Mouse (Mus musculus) embryonic facial prominence, embryonic 13.5 days (tissue): ENCODE data around the gene Robo1. TPM values are rescaled to one million over a fixed set of nuclear protein-coding genes. Genes with fewer than 3 reads are reported as not detected.

ENCODE experiments used
- ATAC-seq: fragments of 200-750 bp; cut with Nextera tagmentation; 2 replicates; pipeline ENCODE4 v1.8.0; 2017; ENCODE audit warnings: low read depth; ENCODE audit not compliant: insufficient number of reproducible peaks, insufficient read depth, low FRiP score, low TSS enrichment
- H3K27ac ChIP-seq: fragments of 300-500 bp; sonication (generic); 2 replicates; pipeline ENCODE4 v1.5.1; 2015; ENCODE audit warnings: moderate library complexity, mild to moderate bottlenecking, inconsistent platforms
- H3K27me3 ChIP-seq: fragments of 300-500 bp; sonication (generic); 2 replicates; pipeline ENCODE4 v1.6.1; 2015; ENCODE audit warnings: mild to moderate bottlenecking, inconsistent platforms
- H3K36me3 ChIP-seq: fragments of 300-500 bp; sonication (generic); 2 replicates; pipeline ENCODE4 v1.6.1; 2015; ENCODE audit warnings: mild to moderate bottlenecking, inconsistent platforms
- H3K4me1 ChIP-seq: fragments of 300-500 bp; sonication (generic); 2 replicates; pipeline ENCODE4 v1.6.1; 2015; ENCODE audit warnings: inconsistent platforms
- H3K4me2 ChIP-seq: fragments of 300-500 bp; sonication (generic); 2 replicates; pipeline ENCODE4 v1.6.1; 2015; ENCODE audit warnings: moderate library complexity, mild to moderate bottlenecking, inconsistent platforms
- H3K4me3 ChIP-seq: fragments of 300-500 bp; sonication (generic); 2 replicates; pipeline ENCODE4 v1.5.1; 2015; ENCODE audit warnings: mild to moderate bottlenecking, inconsistent platforms
- H3K9ac ChIP-seq: fragments of 300-500 bp; sonication (generic); 2 replicates; pipeline ENCODE4 v1.6.1; 2015; ENCODE audit warnings: mild to moderate bottlenecking, inconsistent platforms
- H3K9me3 ChIP-seq: fragments of 300-500 bp; sonication (generic); 2 replicates; pipeline ENCODE4 v1.6.1; 2016; ENCODE audit warnings: inconsistent platforms
- WGBS: fragments of 180-500 bp; shearing (Covaris S2); methylation state at CpG from one replicate; pipeline ENCODE4 v1.1.7; 2015; ENCODE audit warnings: mixed read lengths; 5-methylcytosine and 5-hydroxymethylcytosine counted together
- polyA plus RNA-seq: library from polyadenylated mRNA; unstranded; fragments of >200 nt; fragmentation: Nextera tagmentation; extraction: Ambion mirVana; gene quantifications from 2 replicates; pipeline ENCODE4 v1.2.1, GENCODE M21; 2015

The Robo1 gene
- polyA plus RNA-seq, 1 experiment from 2014 or later = 63.8 TPM

DNA sequence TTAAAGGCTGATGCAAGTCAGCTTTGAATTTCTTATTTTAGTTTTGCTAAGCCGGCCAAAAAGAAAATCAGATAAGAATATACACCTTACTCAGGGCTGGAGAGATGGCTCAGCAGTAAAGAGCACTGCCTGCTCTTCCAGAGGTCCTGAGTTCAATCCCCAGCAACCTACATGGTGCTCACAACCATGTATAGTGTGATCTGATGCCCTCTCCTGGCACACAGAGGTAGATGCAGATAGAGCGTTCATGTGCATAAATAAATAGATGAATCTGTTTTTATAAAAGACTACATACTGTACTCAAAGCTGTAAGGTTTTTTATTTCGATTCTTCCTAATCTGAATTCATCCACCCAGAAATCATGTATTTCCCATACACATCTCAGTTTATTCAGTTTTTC, 655.7 kb downstream of the Robo1 start:
- H3K4me2 ChIP-seq = no peak overlapping the region
- peaks cover 10% of the 10 kb centered on the region; the same call in 1 of the 2 replicates for H3K4me1 ChIP-seq
- ATAC-seq = no peak
- H3K9me3 ChIP-seq = peaks cover 3% of the 10 kb centered on the region; the same call in 1 of the 2 replicates
- H3K4me3 ChIP-seq = no peak overlapping the region
- peaks cover 25% of the 10 kb centered on the region for H3K36me3 ChIP-seq
- no peaks in the 10 kb centered on the region for H3K27me3 ChIP-seq
- no peak overlapping the region for H3K27ac ChIP-seq
- H3K9ac ChIP-seq = no peak overlapping the region
- 94% methylated on average over 3 of the region's 3 CpGs for WGBS

- Histone ChIP-seq H3K9me3 (peaks cover 3% of the 10 kb centered on the region; the same call in 1 of the 2 replicates), H3K27me3 (no peaks in the 10 kb centered on the region), H3K4me3 (no peak overlapping the region), H3K27ac (peak overlapping the region; percentile 22; the same call in 1 of the 2 replicates), H3K4me2 (no peak overlapping the region), H3K4me1 (peaks cover 26% of the 10 kb centered on the region), H3K9ac (no peak overlapping the region), H3K36me3 (peaks cover 29% of the 10 kb centered on the region)
- 82% methylated on average over 7 of the region's 7 CpGs for WGBS
- no peak for ATAC-seq
Observed at GRCm38 (mm10) chr16:72967509-72967908, 659.4 kb downstream of the Robo1 start.

DNA sequence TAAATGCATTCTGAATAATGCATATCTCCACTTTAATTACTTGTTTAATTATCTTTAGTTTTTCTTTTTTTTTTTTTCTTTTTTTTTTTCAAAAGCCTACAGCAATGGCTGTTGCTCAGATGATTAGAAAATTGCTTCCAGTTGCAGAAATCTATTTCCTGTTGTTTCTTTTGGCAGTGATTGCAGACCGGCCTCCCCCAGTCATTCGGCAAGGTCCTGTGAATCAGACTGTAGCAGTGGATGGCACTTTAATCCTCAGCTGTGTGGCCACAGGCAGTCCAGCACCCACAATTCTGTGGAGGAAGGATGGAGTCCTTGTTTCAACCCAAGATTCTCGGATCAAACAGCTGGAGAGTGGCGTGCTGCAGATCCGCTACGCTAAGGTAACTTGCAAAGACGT, 661.9 kb downstream of the Robo1 start:
- Histone ChIP-seq H3K4me2 (peak overlapping the region; percentile 22; the same call in 1 of the 2 replicates), H3K9ac (no peak overlapping the region), H3K27me3 (no peaks in the 10 kb centered on the region), H3K9me3 (no peaks in the 10 kb centered on the region), H3K36me3 (peaks cover 21% of the 10 kb centered on the region), H3K4me1 (peaks cover 26% of the 10 kb centered on the region), H3K4me3 (no peak overlapping the region), H3K27ac (peak overlapping the region; percentile 62; the same call in 1 of the 2 replicates)
- 53% methylated on average over 7 of the region's 7 CpGs for WGBS
- no peak for ATAC-seq

- Histone ChIP-seq H3K9ac (no peak overlapping the region), H3K9me3 (no peaks in the 10 kb centered on the region), H3K4me3 (no peak overlapping the region), H3K4me2 (no peak overlapping the region), H3K27ac (no peak overlapping the region), H3K36me3 (peaks cover 29% of the 10 kb centered on the region), H3K27me3 (no peaks in the 10 kb centered on the region), H3K4me1 (peaks cover 26% of the 10 kb centered on the region)
- ATAC-seq = no peak
- 78% methylated on average over 6 of the region's 6 CpGs for WGBS
Observed at GRCm38 (mm10) chr16:72973685-72974084, 665.6 kb downstream of the Robo1 start.

- 93% methylated on average over 4 of the region's 4 CpGs for WGBS
- Histone ChIP-seq H3K4me2 (no peak overlapping the region), H3K4me3 (no peak overlapping the region), H3K4me1 (peaks cover 21% of the 10 kb centered on the region), H3K36me3 (peaks cover 26% of the 10 kb centered on the region), H3K9me3 (no peaks in the 10 kb centered on the region), H3K27ac (no peak overlapping the region), H3K27me3 (no peaks in the 10 kb centered on the region), H3K9ac (no peak overlapping the region)
- ATAC-seq = no peak
Observed at GRCm38 (mm10) chr16:72974681-72975080, 666.6 kb downstream of the Robo1 start.

GRCm38 (mm10) chr16:72976849-72977576, 668.9 kb downstream of the Robo1 start:
- H3K9ac ChIP-seq = no peak overlapping the region
- H3K27me3 ChIP-seq = no peaks in the 10 kb centered on the region
- 47% methylated on average over 19 of the region's 19 CpGs for WGBS
- no peaks in the 10 kb centered on the region for H3K9me3 ChIP-seq
- H3K36me3 ChIP-seq = peaks cover 17% of the 10 kb centered on the region
- H3K4me1 ChIP-seq = peaks cover 10% of the 10 kb centered on the region
- no peak overlapping the region for H3K27ac ChIP-seq
- H3K4me2 ChIP-seq = no peak overlapping the region
- no peak overlapping the region for H3K4me3 ChIP-seq
- no peak for ATAC-seq

DNA sequence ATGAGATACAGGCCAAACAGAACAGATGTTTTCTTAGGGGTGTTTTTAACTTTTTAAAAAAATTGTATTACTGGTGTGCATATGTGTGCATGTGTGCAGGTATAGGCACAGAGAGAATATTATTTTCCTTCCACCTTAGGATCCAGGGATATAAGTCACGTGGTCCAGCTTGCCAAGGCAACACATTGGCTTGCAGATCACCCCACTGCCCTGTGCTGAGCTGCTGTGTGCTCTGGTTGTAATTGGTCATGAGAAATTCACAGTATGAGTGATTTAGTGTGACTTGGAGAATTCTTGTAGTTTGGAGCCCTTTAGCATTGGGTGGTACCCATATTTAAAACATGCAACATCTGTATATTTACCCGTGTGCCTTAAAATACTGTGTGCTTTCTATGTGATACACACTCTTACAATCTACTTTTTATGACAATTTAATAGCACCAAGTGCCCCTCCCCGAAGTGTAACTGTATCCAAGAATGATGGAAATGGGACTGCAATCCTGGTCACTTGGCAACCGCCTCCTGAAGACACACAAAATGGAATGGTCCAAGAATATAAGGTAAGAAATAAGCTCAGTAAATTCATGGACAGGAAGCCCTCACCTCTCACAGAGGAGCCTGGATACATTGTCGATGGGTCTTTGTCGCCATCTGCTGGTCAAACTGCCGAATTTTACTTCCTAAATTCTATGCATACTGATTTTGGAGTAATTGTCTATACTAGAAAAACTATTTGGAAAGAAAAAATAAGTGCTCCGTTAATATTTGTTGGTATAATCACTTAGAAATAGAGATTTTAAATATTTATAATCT, 671.5 kb downstream of the Robo1 start:
- Histone ChIP-seq H3K4me3 (no peak overlapping the region), H3K9me3 (no peaks in the 10 kb centered on the region), H3K27me3 (no peaks in the 10 kb centered on the region), H3K9ac (no peak overlapping the region), H3K4me2 (no peak overlapping the region), H3K4me1 (peaks cover 10% of the 10 kb centered on the region), H3K27ac (no peak overlapping the region), H3K36me3 (peaks cover 19% of the 10 kb centered on the region)
- peak; percentile 61; the same call in 1 of the 2 replicates for ATAC-seq
- WGBS = 25% methylated on average over 8 of the region's 8 CpGs

DNA sequence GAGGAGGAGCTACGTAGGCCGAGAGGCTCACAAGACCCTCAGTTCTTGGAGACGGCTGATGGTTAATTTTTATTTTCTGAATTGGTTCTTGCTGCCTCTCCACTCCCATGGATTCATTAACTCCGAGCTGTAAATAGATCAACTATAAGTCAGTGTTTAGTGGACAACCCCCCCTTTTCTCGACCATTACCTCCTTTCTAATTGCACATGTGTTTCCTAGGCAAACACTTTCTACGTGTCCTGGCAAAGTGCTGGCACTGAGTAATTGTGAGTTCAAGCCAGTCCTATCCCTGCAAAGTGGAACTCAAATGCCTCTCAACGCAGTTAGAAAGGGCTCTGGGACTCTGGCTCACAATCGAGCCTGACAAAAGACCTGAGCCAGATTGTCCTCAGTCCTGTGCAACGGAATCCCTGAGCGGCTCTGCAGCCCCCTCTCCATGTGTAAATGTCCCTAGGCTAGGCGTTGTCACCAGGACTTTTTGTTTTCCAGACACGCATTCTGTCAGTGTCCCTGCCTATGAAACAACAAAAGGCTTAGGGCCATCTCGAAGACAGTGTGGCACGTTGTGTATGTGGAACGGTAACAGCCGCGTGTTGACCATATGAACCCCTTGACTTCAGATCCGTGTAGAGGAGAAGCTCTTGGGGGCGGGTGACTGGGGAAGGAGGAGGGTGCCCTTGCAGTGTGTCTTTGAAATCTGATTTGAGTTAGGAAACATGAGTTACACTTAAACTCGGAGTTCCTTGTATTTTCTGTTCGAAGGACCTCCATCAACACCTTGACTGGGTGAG, 682.5 kb downstream of the Robo1 start:
- Histone ChIP-seq H3K36me3 (peaks cover 39% of the 10 kb centered on the region), H3K4me3 (no peak overlapping the region), H3K9me3 (no peaks in the 10 kb centered on the region), H3K9ac (no peak overlapping the region), H3K4me2 (no peak overlapping the region), H3K4me1 (no peaks in the 10 kb centered on the region), H3K27me3 (no peaks in the 10 kb centered on the region), H3K27ac (no peak overlapping the region)
- WGBS = 84% methylated on average over 21 of the region's 21 CpGs
- ATAC-seq = no peak

DNA sequence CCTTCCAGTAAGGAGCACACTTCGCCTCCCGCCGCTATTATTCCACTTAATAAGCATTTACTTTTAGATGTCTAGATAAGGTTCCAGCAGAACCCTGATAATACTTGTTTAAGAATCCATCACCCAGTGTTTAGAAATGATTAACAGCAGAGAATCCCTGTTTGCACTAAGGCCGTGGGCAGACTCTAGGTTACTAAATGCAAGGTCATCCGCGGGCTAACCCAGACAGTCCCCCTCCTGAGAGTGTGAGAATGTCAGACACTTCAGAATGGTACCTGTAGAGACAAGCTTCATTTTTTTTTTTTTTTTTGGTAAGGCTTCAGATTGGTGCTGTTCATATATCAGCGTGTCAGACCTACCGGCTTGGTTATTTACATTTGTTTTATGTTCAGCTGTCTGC, 685.1 kb downstream of the Robo1 start:
- WGBS = 69% methylated on average over 8 of the region's 8 CpGs
- H3K9ac ChIP-seq = no peak overlapping the region
- no peak overlapping the region for H3K4me3 ChIP-seq
- H3K9me3 ChIP-seq = no peaks in the 10 kb centered on the region
- no peak overlapping the region for H3K27ac ChIP-seq
- H3K36me3 ChIP-seq = peaks cover 29% of the 10 kb centered on the region
- ATAC-seq = no peak
- peaks cover 11% of the 10 kb centered on the region; the same call in 1 of the 2 replicates for H3K4me1 ChIP-seq
- H3K27me3 ChIP-seq = no peaks in the 10 kb centered on the region
- no peak overlapping the region for H3K4me2 ChIP-seq

DNA sequence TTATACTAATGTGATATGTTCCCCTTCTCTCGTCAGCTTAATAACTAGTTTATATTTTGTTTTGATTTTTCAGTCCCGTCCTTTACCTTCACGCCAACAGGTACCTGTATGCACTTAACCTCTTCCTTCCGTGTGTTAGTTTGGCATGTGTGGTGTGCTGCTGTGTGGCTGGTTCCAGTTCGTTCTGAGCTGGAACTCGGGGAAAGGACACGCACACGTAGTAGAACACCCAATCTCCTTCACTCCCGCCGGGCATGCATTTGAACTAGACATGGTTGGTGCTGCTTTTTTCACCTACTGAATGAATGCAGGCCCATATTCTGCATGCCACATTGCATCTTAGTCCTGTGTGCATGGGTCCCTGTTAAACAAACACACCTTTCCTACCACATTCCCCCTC, 685.5 kb downstream of the Robo1 start:
- H3K4me3 ChIP-seq = no peak overlapping the region
- H3K9ac ChIP-seq = no peak overlapping the region
- peaks cover 15% of the 10 kb centered on the region for H3K4me1 ChIP-seq
- no peaks in the 10 kb centered on the region for H3K27me3 ChIP-seq
- no peaks in the 10 kb centered on the region for H3K9me3 ChIP-seq
- 81% methylated on average over 10 of the region's 10 CpGs for WGBS
- no peak overlapping the region for H3K4me2 ChIP-seq
- H3K36me3 ChIP-seq = peaks cover 29% of the 10 kb centered on the region
- H3K27ac ChIP-seq = peak overlapping the region; percentile 7; the same call in 1 of the 2 replicates
- no peak for ATAC-seq

DNA sequence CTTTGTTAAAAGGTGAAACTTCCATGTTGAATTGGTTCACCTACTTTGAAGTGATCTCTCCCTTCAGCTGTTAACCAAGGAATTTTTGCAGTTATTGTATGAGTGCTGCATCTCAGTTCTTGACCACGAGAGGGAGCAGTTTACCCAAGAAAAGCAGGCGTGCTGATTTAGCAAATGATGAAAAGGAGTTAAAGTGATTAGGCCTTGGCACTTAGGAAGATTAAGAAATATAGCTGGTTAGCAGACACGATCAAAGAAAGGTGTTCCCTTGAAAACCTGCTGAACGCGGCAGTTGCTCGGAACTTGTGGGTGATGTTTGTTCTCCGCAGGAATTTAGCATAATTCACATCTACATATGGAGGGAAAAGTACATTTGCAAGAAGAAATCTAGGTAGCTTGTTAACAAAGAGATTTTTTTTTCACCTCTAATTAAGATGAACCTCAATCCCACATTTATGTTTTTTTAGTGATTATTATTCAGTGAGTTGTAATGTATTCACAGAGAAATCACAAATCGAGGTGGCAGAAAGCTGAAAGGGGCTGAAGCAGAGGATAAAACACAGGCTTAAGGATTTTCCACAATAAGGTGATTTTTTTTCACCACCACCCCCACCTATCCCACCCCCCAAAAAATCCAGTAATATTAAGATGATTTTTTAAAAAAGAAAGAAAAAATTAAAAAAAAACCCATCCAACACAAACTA, 687.3 kb downstream of the Robo1 start:
- Histone ChIP-seq H3K27me3 (no peaks in the 10 kb centered on the region), H3K4me1 (peaks cover 19% of the 10 kb centered on the region), H3K9me3 (no peaks in the 10 kb centered on the region), H3K27ac (no peak overlapping the region), H3K4me3 (no peak overlapping the region), H3K4me2 (no peak overlapping the region), H3K9ac (no peak overlapping the region), H3K36me3 (peaks cover 20% of the 10 kb centered on the region)
- no peak for ATAC-seq
- 36% methylated on average over 8 of the region's 8 CpGs for WGBS
